Mouse (Mus musculus): ENCODE measurements at regions not wholly inside any gene's neighbourhood (a gene's known extent, or its start where the extent isn't known, plus 50 kb on each side); places are given as distances from the start of the nearest gene placed in this dataset.

DNA sequence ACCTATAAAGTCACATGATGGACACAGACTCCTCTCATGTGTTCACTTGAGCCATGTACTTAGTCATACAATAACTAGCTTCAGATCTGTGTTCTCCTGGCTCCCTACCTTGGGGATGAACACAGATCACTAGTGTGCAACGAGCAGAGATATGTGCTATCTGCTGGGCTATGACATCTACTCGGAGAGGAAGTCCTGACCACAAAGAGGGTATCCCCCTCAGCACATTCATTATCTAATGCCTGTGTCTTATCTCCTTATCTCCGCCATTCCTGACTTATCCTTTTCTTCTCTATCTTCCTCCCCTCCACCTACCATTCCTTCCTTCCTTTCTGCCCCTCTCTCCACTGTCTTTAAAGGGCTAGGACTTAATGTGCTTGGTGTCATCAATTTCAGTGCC, 118.9 kb upstream of the Hmga2 start:
- H3K27ac ChIP-seq (ENCODE audit: insufficient read depth, low read depth, low read length) = no peak overlapping the region
- H3K27me3 ChIP-seq (ENCODE audit: control insufficient read depth, insufficient read depth, low read length) = no peaks in the 10 kb centered on the region
- TF ChIP-seq CTCF (IDR thresholded peaks at IDR 0.05; ENCODE audit: extremely low read depth, insufficient read length, insufficient replicate concordance, low read depth, low read length) = no peak
- no peak for TF ChIP-seq POLR2A (IDR thresholded peaks at IDR 0.05; ENCODE audit: low read depth, low read length)
- no peak overlapping the region for H3K4me3 ChIP-seq (ENCODE audit: low read depth, low read length)
- WGBS = 91% methylated on average over 3 of the region's 3 CpGs
- H3K36me3 ChIP-seq (ENCODE audit: control insufficient read depth, insufficient read depth, low read length) = no peaks in the 10 kb centered on the region
- H3K4me1 ChIP-seq (ENCODE audit: control insufficient read depth, insufficient read depth, insufficient read length, low read length) = no peaks in the 10 kb centered on the region

DNA sequence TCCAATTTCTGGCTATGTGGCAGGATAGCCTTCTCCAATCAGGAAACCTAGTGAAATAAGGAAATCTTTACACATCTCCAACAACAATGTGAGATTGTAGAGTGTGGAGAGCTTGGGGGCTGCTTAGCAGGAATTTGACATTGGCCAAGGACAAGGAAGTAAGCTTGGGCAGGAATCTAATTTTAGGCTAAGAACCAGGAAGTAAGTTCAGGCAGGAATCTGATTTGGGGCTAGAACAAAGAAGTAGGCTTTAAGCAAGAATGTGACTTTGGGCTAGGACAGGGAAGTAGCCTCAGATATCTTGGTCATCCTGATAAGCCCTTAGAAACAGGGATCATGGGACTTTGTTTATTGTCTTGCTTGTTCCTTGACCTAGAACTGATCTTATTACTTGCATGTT, 117.6 kb upstream of the Hmga2 start:
- Histone ChIP-seq H3K36me3 (ENCODE audit: control insufficient read depth, insufficient read depth, low read length) (no peaks in the 10 kb centered on the region), H3K4me3 (ENCODE audit: low read depth, low read length) (no peak overlapping the region), H3K4me1 (ENCODE audit: control insufficient read depth, insufficient read depth, insufficient read length, low read length) (no peaks in the 10 kb centered on the region), H3K27me3 (ENCODE audit: control insufficient read depth, insufficient read depth, low read length) (no peaks in the 10 kb centered on the region), H3K27ac (ENCODE audit: insufficient read depth, low read depth, low read length) (no peak overlapping the region)
- TF ChIP-seq POLR2A (IDR thresholded peaks at IDR 0.05; ENCODE audit: low read depth, low read length) (no peak), CTCF (IDR thresholded peaks at IDR 0.05; ENCODE audit: extremely low read depth, insufficient read length, insufficient replicate concordance, low read depth, low read length) (no peak)

DNA sequence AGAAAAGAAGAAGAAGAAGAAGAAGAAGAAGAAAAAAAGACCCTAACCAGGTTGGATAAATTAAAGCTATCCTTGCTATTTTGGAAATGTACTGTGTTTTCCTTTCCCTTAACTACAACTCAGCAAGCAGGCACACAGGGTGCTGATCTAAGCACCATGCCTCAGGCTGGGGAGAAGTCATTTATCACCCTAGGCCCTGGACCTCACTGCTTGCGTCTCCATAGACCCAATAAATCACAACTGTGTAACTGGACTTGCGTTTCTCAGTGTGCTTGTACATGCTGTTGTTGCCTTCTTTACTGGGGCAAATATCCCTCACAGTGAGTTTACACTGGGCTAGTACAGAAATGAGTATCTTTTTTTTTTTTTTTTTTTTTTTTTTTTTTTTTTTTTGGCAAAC, 113.4 kb upstream of the Hmga2 start:
- 80% methylated on average over 2 of the region's 2 CpGs for WGBS
- H3K4me1 ChIP-seq (ENCODE audit: control insufficient read depth, insufficient read depth, insufficient read length, low read length) = no peaks in the 10 kb centered on the region
- H3K27me3 ChIP-seq (ENCODE audit: control insufficient read depth, insufficient read depth, low read length) = no peaks in the 10 kb centered on the region
- H3K27ac ChIP-seq (ENCODE audit: insufficient read depth, low read depth, low read length) = no peak overlapping the region
- TF ChIP-seq CTCF (IDR thresholded peaks at IDR 0.05; ENCODE audit: extremely low read depth, insufficient read length, insufficient replicate concordance, low read depth, low read length) (no peak), POLR2A (IDR thresholded peaks at IDR 0.05; ENCODE audit: low read depth, low read length) (no peak)
- no peaks in the 10 kb centered on the region for H3K36me3 ChIP-seq (ENCODE audit: control insufficient read depth, insufficient read depth, low read length)
- H3K4me3 ChIP-seq (ENCODE audit: low read depth, low read length) = no peak overlapping the region

- Histone ChIP-seq H3K4me3 (ENCODE audit: low read depth, low read length) (no peak overlapping the region), H3K36me3 (ENCODE audit: control insufficient read depth, insufficient read depth, low read length) (no peaks in the 10 kb centered on the region), H3K27ac (ENCODE audit: insufficient read depth, low read depth, low read length) (no peak overlapping the region), H3K4me1 (ENCODE audit: control insufficient read depth, insufficient read depth, insufficient read length, low read length) (no peaks in the 10 kb centered on the region), H3K27me3 (ENCODE audit: control insufficient read depth, insufficient read depth, low read length) (no peaks in the 10 kb centered on the region)
- no peak for TF ChIP-seq CTCF (IDR thresholded peaks at IDR 0.05; ENCODE audit: extremely low read depth, insufficient read length, insufficient replicate concordance, low read depth, low read length)
- no peak for TF ChIP-seq POLR2A (IDR thresholded peaks at IDR 0.05; ENCODE audit: low read depth, low read length)
- WGBS = 85% methylated on average over 8 of the region's 8 CpGs
These were observed 111.8 kb upstream of the Hmga2 start for GRCm38 (mm10) chr10:120587854-120588633.

DNA sequence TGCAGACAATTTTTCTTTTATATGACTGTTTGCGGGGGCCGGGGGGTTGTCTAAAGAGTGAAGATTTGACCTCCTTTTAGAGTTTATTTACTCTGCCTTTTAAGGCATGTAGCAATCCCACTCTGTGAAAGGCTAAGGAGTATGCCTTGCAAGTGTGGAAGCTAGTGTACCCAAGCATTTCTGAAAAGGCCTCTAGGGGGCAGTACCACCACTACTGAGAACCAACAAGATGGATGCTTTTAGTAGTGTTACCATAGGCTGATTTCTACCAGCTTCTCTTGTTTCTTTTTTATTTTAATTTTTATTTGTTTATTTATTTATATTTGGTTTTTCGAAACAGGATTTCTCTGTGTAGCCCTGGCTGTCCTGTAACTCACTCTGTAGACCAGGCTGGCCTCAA, 110.9 kb upstream of the Hmga2 start:
- WGBS = 82% methylated on average over 3 of the region's 3 CpGs
- TF ChIP-seq CTCF (IDR thresholded peaks at IDR 0.05; ENCODE audit: extremely low read depth, insufficient read length, insufficient replicate concordance, low read depth, low read length) (no peak), POLR2A (IDR thresholded peaks at IDR 0.05; ENCODE audit: low read depth, low read length) (no peak)
- Histone ChIP-seq H3K27ac (ENCODE audit: insufficient read depth, low read depth, low read length) (no peak overlapping the region), H3K4me3 (ENCODE audit: low read depth, low read length) (no peak overlapping the region), H3K27me3 (ENCODE audit: control insufficient read depth, insufficient read depth, low read length) (no peaks in the 10 kb centered on the region), H3K36me3 (ENCODE audit: control insufficient read depth, insufficient read depth, low read length) (no peaks in the 10 kb centered on the region), H3K4me1 (ENCODE audit: control insufficient read depth, insufficient read depth, insufficient read length, low read length) (no peaks in the 10 kb centered on the region)

- WGBS = 51% methylated on average over 7 of the region's 7 CpGs
- TF ChIP-seq CTCF (IDR thresholded peaks at IDR 0.05; ENCODE audit: extremely low read depth, insufficient read length, insufficient replicate concordance, low read depth, low read length) (no peak), POLR2A (IDR thresholded peaks at IDR 0.05; ENCODE audit: low read depth, low read length) (no peak)
- Histone ChIP-seq H3K4me3 (ENCODE audit: low read depth, low read length) (no peak overlapping the region), H3K27ac (ENCODE audit: insufficient read depth, low read depth, low read length) (no peak overlapping the region), H3K36me3 (ENCODE audit: control insufficient read depth, insufficient read depth, low read length) (no peaks in the 10 kb centered on the region), H3K4me1 (ENCODE audit: control insufficient read depth, insufficient read depth, insufficient read length, low read length) (peaks cover 5% of the 10 kb centered on the region; the same call in 1 of the 2 replicates), H3K27me3 (ENCODE audit: control insufficient read depth, insufficient read depth, low read length) (no peaks in the 10 kb centered on the region)
These were observed 106.2 kb upstream of the Hmga2 start for GRCm38 (mm10) chr10:120582497-120582896.

- TF ChIP-seq POLR2A (IDR thresholded peaks at IDR 0.05; ENCODE audit: low read depth, low read length) (no peak), CTCF (IDR thresholded peaks at IDR 0.05; ENCODE audit: extremely low read depth, insufficient read length, insufficient replicate concordance, low read depth, low read length) (no peak)
- no peaks in the 10 kb centered on the region for H3K27me3 ChIP-seq (ENCODE audit: control insufficient read depth, insufficient read depth, low read length)
- H3K27ac ChIP-seq (ENCODE audit: insufficient read depth, low read depth, low read length) = no peak overlapping the region
- 43% methylated on average over 6 of the region's 6 CpGs for WGBS
- H3K4me3 ChIP-seq (ENCODE audit: low read depth, low read length) = no peak overlapping the region
- no peaks in the 10 kb centered on the region for H3K36me3 ChIP-seq (ENCODE audit: control insufficient read depth, insufficient read depth, low read length)
- peaks cover 5% of the 10 kb centered on the region; the same call in 1 of the 2 replicates for H3K4me1 ChIP-seq (ENCODE audit: control insufficient read depth, insufficient read depth, insufficient read length, low read length)
These were observed 105.3 kb upstream of the Hmga2 start for GRCm38 (mm10) chr10:120581547-120581946.

Measured in small intestine, adult 2 months (tissue).